Mouse (Mus musculus) frontal cortex, postnatal 25 days (tissue): Measurements from ENCODE around the gene Gm9747.
A peak's percentile ranks its signal among the peaks of the same experiment; 100 is the strongest.

ENCODE experiments used
- DNase-seq, 2 experiments: peaks; one replicate each; pipeline ENCODE4 v3.0.0; 2022; ENCODE audit warnings: low spot score in 2 of 2

Gm9747 gene

GRCm38 (mm10) chr1:82253789-82254445, 21.0 kb downstream of the Gm9747 start:
- no peak for DNase-seq

- DNase-seq: no peak
These were observed 24.5 kb downstream of the Gm9747 start for GRCm38 (mm10) chr1:82257457-82257856.

- no peak for DNase-seq
These were observed 25.4 kb downstream of the Gm9747 start for GRCm38 (mm10) chr1:82258331-82258730.

GRCm38 (mm10) chr1:82260055-82260454, 27.1 kb downstream of the Gm9747 start:
- DNase-seq: no peak

GRCm38 (mm10) chr1:82261053-82261618, 28.2 kb downstream of the Gm9747 start:
- no peak for DNase-seq

- DNase-seq: no peak
These were observed 28.7 kb downstream of the Gm9747 start for GRCm38 (mm10) chr1:82261638-82262037.

GRCm38 (mm10) chr1:82262331-82262730, 29.4 kb downstream of the Gm9747 start:
- DNase-seq: no peak

- DNase-seq: no peak
These were observed 34.6 kb downstream of the Gm9747 start for GRCm38 (mm10) chr1:82267547-82267946.

GRCm38 (mm10) chr1:82272231-82272630, 39.3 kb downstream of the Gm9747 start:
- no peak for DNase-seq

GRCm38 (mm10) chr1:82273529-82273928, 40.6 kb downstream of the Gm9747 start:
- no peak for DNase-seq

- no peak for DNase-seq
These were observed 41.4 kb downstream of the Gm9747 start for GRCm38 (mm10) chr1:82274361-82274760.

GRCm38 (mm10) chr1:82279768-82280167, 46.9 kb downstream of the Gm9747 start:
- no peak for DNase-seq

GRCm38 (mm10) chr1:82281823-82282222, 48.9 kb downstream of the Gm9747 start:
- no peak for DNase-seq

GRCm38 (mm10) chr1:82282992-82283611, 50.2 kb downstream of the Gm9747 start:
- DNase-seq: peak; percentile 60 to 79

GRCm38 (mm10) chr1:82283901-82284301, 51.0 kb downstream of the Gm9747 start:
- no peak for DNase-seq

GRCm38 (mm10) chr1:82284403-82284802, 51.5 kb downstream of the Gm9747 start:
- no peak for DNase-seq
